ENCODE assay signal across 8 mouse cellular contexts in genomic region chr7:44870614-44871013, GRCm38 (mm10). TPM values are rescaled to one million over a fixed set of nuclear protein-coding genes. Genes with fewer than 3 reads are reported as not detected.
DNase-seq lines count a peak whose midpoint lies in the region; ATAC-seq lines count a peak whose summit lies in the region.

No protein-coding gene starts in this region.

- H3K4me3 ChIP-seq in heart, embryonic 16.5 days (ENCODE audit: low read length), result peak overlapping the region; percentile 94
- peak overlapping the region; percentile 86 for H3K4me3 ChIP-seq in embryonic facial prominence, embryonic 12.5 days
- H3K4me3 ChIP-seq in hindbrain, embryonic 14.5 days (replicated peaks; ENCODE audit: low read length), result peak overlapping the region; percentile 96; the same call in 1 of the 2 replicates
- H3K4me3 ChIP-seq in midbrain, embryonic 11.5 days (ENCODE audit: low read depth, low read length), result peak overlapping the region; percentile 97

- peaks cover 40% of the 10 kb centered on the region for H3K4me1 ChIP-seq in heart, embryonic 16.5 days (ENCODE audit: control insufficient read depth, insufficient read depth, low read length)
- peaks cover 34% of the 10 kb centered on the region for H3K4me1 ChIP-seq in embryonic facial prominence, embryonic 12.5 days
- peaks cover 35% of the 10 kb centered on the region for H3K4me1 ChIP-seq in hindbrain, embryonic 14.5 days (replicated peaks; ENCODE audit: control insufficient read depth, insufficient read depth, low read length)
- peaks cover 28% of the 10 kb centered on the region for H3K4me1 ChIP-seq in midbrain, embryonic 11.5 days (ENCODE audit: control insufficient read depth, insufficient read depth, low read length)

- H3K9ac ChIP-seq in heart, embryonic 16.5 days (ENCODE audit: low read length), result peak overlapping the region; percentile 100
- peak overlapping the region; percentile 52 for H3K9ac ChIP-seq in embryonic facial prominence, embryonic 12.5 days
- H3K9ac ChIP-seq in hindbrain, embryonic 14.5 days, result peak overlapping the region; percentile 100
- H3K9ac ChIP-seq in midbrain, embryonic 11.5 days (ENCODE audit: low read length), result peak overlapping the region; percentile 99; the same call in 1 of the 2 replicates

- H3K27me3 ChIP-seq in heart, embryonic 16.5 days (ENCODE audit: control insufficient read depth, insufficient read depth, low read length), result no peaks in the 10 kb centered on the region
- no peaks in the 10 kb centered on the region for H3K27me3 ChIP-seq in embryonic facial prominence, embryonic 12.5 days
- H3K27me3 ChIP-seq in hindbrain, embryonic 14.5 days (ENCODE audit: control insufficient read depth, insufficient read depth, low read length), result no peaks in the 10 kb centered on the region
- no peaks in the 10 kb centered on the region for H3K27me3 ChIP-seq in midbrain, embryonic 11.5 days (ENCODE audit: control insufficient read depth, insufficient read depth, low read length)

- 80% methylated on average over 6 of the region's 6 CpGs for whole genome bisulfite sequencing in heart, embryonic 16.5 days
- WGBS in embryonic facial prominence, embryonic 12.5 days, result 82% methylated on average over 6 of the region's 6 CpGs
- WGBS in hindbrain, embryonic 14.5 days, result 79% methylated on average over 6 of the region's 6 CpGs
- 87% methylated on average over 6 of the region's 6 CpGs for WGBS in midbrain, embryonic 11.5 days

- ATAC-seq in heart, embryonic 16.5 days (replicated peaks; ENCODE audit: extremely low read depth, insufficient read depth, low FRiP score), result no peak
- ATAC-seq in embryonic facial prominence, embryonic 12.5 days (ENCODE audit: insufficient number of reproducible peaks, insufficient read depth, low FRiP score, low TSS enrichment), result no peak
- ATAC-seq in hindbrain, embryonic 14.5 days (ENCODE audit: low FRiP score), result no peak
- no peak for ATAC-seq in midbrain, embryonic 11.5 days (ENCODE audit: low FRiP score)

- DNase-seq in heart, postnatal 14 days, result no peak
- no peak for DNase-seq in hindbrain, embryonic 14.5 days (ENCODE audit: low spot score)
- DNase-seq in midbrain, embryonic 11.5 days (ENCODE audit: low spot score, missing footprints), result no peak
- no peak for DNase-seq in c-Kit-positive CD71-positive TER-119-positive erythroid progenitor cells, embryonic 14.5 days (ENCODE audit: low spot score)
- DNase-seq in right cerebral cortex, postnatal 4 days, result no peak
- DNase-seq in thymus, postnatal 36 days, result no peak

- intact Hi-C loops in heart, postnatal 14 days (cut with DNase I), result loop anchor here (1.0 kb wide), 1 partner anchor 18 kb away; no protein-coding TSS in a partner anchor

- peak overlapping the region; percentile 100 for H3K27ac ChIP-seq in heart, embryonic 16.5 days (ENCODE audit: low read length)
- peak overlapping the region; percentile 100; the same call in 1 of the 2 replicates for H3K27ac ChIP-seq in embryonic facial prominence, embryonic 12.5 days
- peak overlapping the region; percentile 100 for H3K27ac ChIP-seq in hindbrain, embryonic 14.5 days
- peak overlapping the region; percentile 100 for H3K27ac ChIP-seq in midbrain, embryonic 11.5 days (ENCODE audit: low read depth, low read length)

- no peaks in the 10 kb centered on the region for H3K9me3 ChIP-seq in heart, embryonic 16.5 days (replicated peaks; ENCODE audit: control insufficient read depth, low read length)
- no peaks in the 10 kb centered on the region for H3K9me3 ChIP-seq in embryonic facial prominence, embryonic 12.5 days
- H3K9me3 ChIP-seq in hindbrain, embryonic 14.5 days (ENCODE audit: control insufficient read depth, low read length), result no peaks in the 10 kb centered on the region
- H3K9me3 ChIP-seq in midbrain, embryonic 11.5 days (ENCODE audit: control insufficient read depth, low read length), result no peaks in the 10 kb centered on the region

- H3K36me3 ChIP-seq in heart, embryonic 16.5 days (ENCODE audit: control insufficient read depth, insufficient read depth), result no peaks in the 10 kb centered on the region
- peaks cover 17% of the 10 kb centered on the region for H3K36me3 ChIP-seq in embryonic facial prominence, embryonic 12.5 days
- peaks cover 14% of the 10 kb centered on the region for H3K36me3 ChIP-seq in hindbrain, embryonic 14.5 days (replicated peaks; ENCODE audit: control insufficient read depth, insufficient read depth)
- 0 out of 2 replicates have a peak, but pooled peaks cover 3% of the 10 kb centered on the region for H3K36me3 ChIP-seq in midbrain, embryonic 11.5 days (ENCODE audit: control insufficient read depth, insufficient read depth, low read length)

- peak overlapping the region; percentile 90 for H3K4me2 ChIP-seq in heart, embryonic 16.5 days (ENCODE audit: low read depth, low read length)
- H3K4me2 ChIP-seq in embryonic facial prominence, embryonic 12.5 days (replicated peaks), result peak overlapping the region; percentile 95
- peak overlapping the region; percentile 89 for H3K4me2 ChIP-seq in hindbrain, embryonic 14.5 days (replicated peaks)
- H3K4me2 ChIP-seq in midbrain, embryonic 11.5 days, result peak overlapping the region; percentile 92; the same call in 1 of the 2 replicates

RNA-seq across cellular contexts. Expression of gene Ptov1, which starts 1.0 kb away (rescaled TPM):
- polyA plus RNA-seq in heart, embryonic 16.5 days (2015; fragmentation: Nextera tagmentation; extraction: Ambion mirVana), result 210 and 269 TPM in 2 replicates
- 100 to 1,000 TPM; 149 to 160 TPM for total RNA-seq in heart, postnatal 14 days (2021)
- polyA plus RNA-seq in embryonic facial prominence, embryonic 12.5 days (2016; fragmentation: Nextera tagmentation; extraction: Ambion mirVana), result 696 and 750 TPM in 2 replicates
- 430 and 454 TPM in 2 replicates for polyA plus RNA-seq in hindbrain, embryonic 14.5 days (2014; fragmentation: Nextera tagmentation; extraction: Ambion mirVana)
- 316 and 350 TPM in 2 replicates for polyA plus RNA-seq in midbrain, embryonic 11.5 days (2014; fragmentation: Nextera tagmentation; extraction: Ambion mirVana)

RNA-seq across cellular contexts. Expression of gene Pnkp, which starts 13.7 kb away (rescaled TPM):
- polyA plus RNA-seq in heart, embryonic 16.5 days (2015; fragmentation: Nextera tagmentation; extraction: Ambion mirVana), result 27.7 and 28.0 TPM in 2 replicates
- total RNA-seq in heart, postnatal 14 days (2021), result 10 to 100 TPM; 17.6 to 18.8 TPM
- polyA plus RNA-seq in embryonic facial prominence, embryonic 12.5 days (2016; fragmentation: Nextera tagmentation; extraction: Ambion mirVana), result 29.0 and 30.4 TPM in 2 replicates
- polyA plus RNA-seq in hindbrain, embryonic 14.5 days (2014; fragmentation: Nextera tagmentation; extraction: Ambion mirVana), result 23.4 and 26.5 TPM in 2 replicates
- 26.1 and 28.6 TPM in 2 replicates for polyA plus RNA-seq in midbrain, embryonic 11.5 days (2014; fragmentation: Nextera tagmentation; extraction: Ambion mirVana)

RNA-seq across cellular contexts. Expression of gene Tbc1d17, which starts 21.7 kb away (rescaled TPM):
- polyA plus RNA-seq in heart, embryonic 16.5 days (2015; fragmentation: Nextera tagmentation; extraction: Ambion mirVana), result 60.5 and 62.3 TPM in 2 replicates
- 10 to 100 TPM; 41.0 to 42.8 TPM for total RNA-seq in heart, postnatal 14 days (2021)
- polyA plus RNA-seq in embryonic facial prominence, embryonic 12.5 days (2016; fragmentation: Nextera tagmentation; extraction: Ambion mirVana), result 94.3 and 105 TPM in 2 replicates
- polyA plus RNA-seq in hindbrain, embryonic 14.5 days (2014; fragmentation: Nextera tagmentation; extraction: Ambion mirVana), result 98.5 and 104 TPM in 2 replicates
- 63.4 and 69.4 TPM in 2 replicates for polyA plus RNA-seq in midbrain, embryonic 11.5 days (2014; fragmentation: Nextera tagmentation; extraction: Ambion mirVana)

RNA-seq across cellular contexts. Expression of gene Akt1s1, which starts 21.8 kb away (rescaled TPM):
- 103 and 104 TPM in 2 replicates for polyA plus RNA-seq in heart, embryonic 16.5 days (2015; fragmentation: Nextera tagmentation; extraction: Ambion mirVana)
- 10 to 100 TPM; 61.1 to 63.3 TPM for total RNA-seq in heart, postnatal 14 days (2021)
- polyA plus RNA-seq in embryonic facial prominence, embryonic 12.5 days (2016; fragmentation: Nextera tagmentation; extraction: Ambion mirVana), result 116 and 120 TPM in 2 replicates
- 57.6 and 59.1 TPM in 2 replicates for polyA plus RNA-seq in hindbrain, embryonic 14.5 days (2014; fragmentation: Nextera tagmentation; extraction: Ambion mirVana)
- 31.8 and 34.3 TPM in 2 replicates for polyA plus RNA-seq in midbrain, embryonic 11.5 days (2014; fragmentation: Nextera tagmentation; extraction: Ambion mirVana)

RNA-seq across cellular contexts. Expression of gene Med25, which starts 21.9 kb away (rescaled TPM):
- polyA plus RNA-seq in heart, embryonic 16.5 days (2015; fragmentation: Nextera tagmentation; extraction: Ambion mirVana), result 89.4 and 96.0 TPM in 2 replicates
- 10 to 100 TPM; 60.3 to 68.6 TPM for total RNA-seq in heart, postnatal 14 days (2021)
- polyA plus RNA-seq in embryonic facial prominence, embryonic 12.5 days (2016; fragmentation: Nextera tagmentation; extraction: Ambion mirVana), result 113 and 123 TPM in 2 replicates
- 87.5 and 90.6 TPM in 2 replicates for polyA plus RNA-seq in hindbrain, embryonic 14.5 days (2014; fragmentation: Nextera tagmentation; extraction: Ambion mirVana)
- 69.5 and 75.4 TPM in 2 replicates for polyA plus RNA-seq in midbrain, embryonic 11.5 days (2014; fragmentation: Nextera tagmentation; extraction: Ambion mirVana)
